Mouse (Mus musculus) liver, embryonic 14.5 days (tissue): Measurements from ENCODE around the gene Ccnl1. TPM values are rescaled to one million over a fixed set of nuclear protein-coding genes. Genes with fewer than 3 reads are reported as not detected.

Source experiments
- ATAC-seq: fragments of 200-750 bp; cut with Nextera tagmentation; 2 replicates; pipeline ENCODE4 v1.8.0; 2017; ENCODE audit warnings: moderate number of reproducible peaks, mild to moderate bottlenecking, moderate library complexity; ENCODE audit not compliant: insufficient read depth
- DNase-seq, 3 experiments: peaks; one replicate each; pipeline ENCODE4 v3.0.0-alpha.2; 2012 to 2013; ENCODE audit warnings: low read depth in 3 of 3, low spot score in 3 of 3
- H3K27ac ChIP-seq: fragments of 300-500 bp; sonication (generic); 2 replicates; pipeline ENCODE4 v1.5.1; 2014; ENCODE audit warnings: moderate library complexity, mild to moderate bottlenecking, control low read depth, inconsistent platforms
- H3K27me3 ChIP-seq: fragments of 300-500 bp; sonication (generic); 2 replicates; pipeline ENCODE4 v1.6.1; 2014; ENCODE audit warnings: mild to moderate bottlenecking, low read length, moderate library complexity; ENCODE audit not compliant: control insufficient read depth, insufficient read depth
- H3K36me3 ChIP-seq: fragments of 300-500 bp; sonication (generic); replicated peaks from 2 replicates; pipeline ENCODE4 v1.6.1; 2014; ENCODE audit warnings: low read depth; ENCODE audit not compliant: control insufficient read depth, insufficient read depth
- H3K4me1 ChIP-seq, 2 experiments: fragments of 200-500 bp in 1 of 2; fragments of 300-500 bp in 1 of 2; sonication (generic) in 1 of 2; replicated peaks; 2 replicates each; pipeline ENCODE4 v1.6.1; 2012 to 2014; ENCODE audit warnings: antibody characterized with exemption in 1 of 2, inconsistent platforms in 1 of 2, low read length in 1 of 2; ENCODE audit not compliant: control insufficient read depth in 2 of 2, insufficient read depth in 2 of 2
- H3K4me2 ChIP-seq: fragments of 300-500 bp; sonication (generic); 2 replicates; pipeline ENCODE4 v1.6.1; 2014; ENCODE audit warnings: low read depth, mild to moderate bottlenecking, control low read depth, moderate library complexity
- H3K4me3 ChIP-seq, 2 experiments: fragments of 200-500 bp in 1 of 2; fragments of 300-500 bp in 1 of 2; sonication (generic) in 1 of 2; 2 replicates each; pipeline ENCODE4 v1.5.1; 2012 to 2014; ENCODE audit warnings: low read depth in 2 of 2, low read length in 2 of 2, mild to moderate bottlenecking in 2 of 2, control low read depth in 1 of 2, inconsistent platforms in 1 of 2, moderate library complexity in 1 of 2; ENCODE audit not compliant: insufficient read depth in 1 of 2
- H3K9ac ChIP-seq: fragments of 300-500 bp; sonication (generic); replicated peaks from 2 replicates; pipeline ENCODE4 v1.6.1; 2014; ENCODE audit warnings: mild to moderate bottlenecking, control low read depth, moderate library complexity
- H3K9me3 ChIP-seq: fragments of 300-500 bp; sonication (generic); 2 replicates; pipeline ENCODE4 v1.6.1; 2016; ENCODE audit warnings: low read length, mixed read lengths; ENCODE audit not compliant: control insufficient read depth
- CTCF ChIP-seq: IDR thresholded peaks from 2 replicates; pipeline ENCODE4 v1.5.1; 2016; ENCODE audit warnings: antibody characterized with exemption, low read depth, control low read depth
- EP300 ChIP-seq: IDR thresholded peaks from 2 replicates; pipeline ENCODE4 v1.6.1; 2016; ENCODE audit warnings: antibody characterized with exemption, low read depth
- WGBS: fragments of 180-500 bp; shearing (Covaris S2); extraction: QIAGEN DNeasy Blood & Tissue Kit; methylation state at CpG from one replicate; pipeline ENCODE4 v1.1.7; 2014; ENCODE audit not compliant: insufficient replicate concordance; 5-methylcytosine and 5-hydroxymethylcytosine counted together
- polyA plus RNA-seq, 2 experiments: library from polyadenylated mRNA; depleted of rRNA in 1 of 2; stranded (reverse) in 1 of 2; unstranded in 1 of 2; fragments of >200 nt; fragmentation: Nextera tagmentation in 1 of 2; extraction: Ambion mirVana in 1 of 2; gene quantifications; 2 replicates each; pipeline versions ENCODE4 v1.2.1 to v1.2.3; 2012 to 2014

Gene Ccnl1
- polyA plus RNA-seq, 2 experiments, result 41.6 to 45.9 TPM

GRCm38 (mm10) chr3:65926426-65926825 is 31.6 kb downstream of the Ccnl1 start:
- 68% methylated on average over 5 of the region's 5 CpGs for WGBS
- no peak for ATAC-seq
- DNase-seq, result no peak
- TF ChIP-seq EP300 (no peak), CTCF (no peak)
- Histone ChIP-seq H3K27ac (no peak overlapping the region), H3K4me3 (no peak overlapping the region), H3K9me3 (no peaks in the 10 kb centered on the region), H3K36me3 (no peaks in the 10 kb centered on the region), H3K27me3 (no peaks in the 10 kb centered on the region), H3K9ac (no peak overlapping the region), H3K4me2 (no peak overlapping the region), H3K4me1 (peaks cover 5 to 18% of the 10 kb centered on the region in 2 experiments)

GRCm38 (mm10) chr3:65925058-65925740 is 32.9 kb downstream of the Ccnl1 start:
- ATAC-seq (peak; percentile 65; the same call in 1 of the 2 replicates), DNase-seq (peak in 1 of 3 experiments; percentile 53)
- Histone ChIP-seq H3K27ac (no peak overlapping the region), H3K4me3 (no peak overlapping the region), H3K36me3 (no peaks in the 10 kb centered on the region), H3K4me1 (peaks cover 5 to 18% of the 10 kb centered on the region in 2 experiments), H3K4me2 (no peak overlapping the region), H3K9ac (no peak overlapping the region), H3K27me3 (no peaks in the 10 kb centered on the region), H3K9me3 (no peaks in the 10 kb centered on the region)
- no peak for TF ChIP-seq CTCF
- WGBS, result 60% methylated on average over 5 of the region's 5 CpGs

- DNase-seq (no peak), ATAC-seq (no peak)
- no peaks in the 10 kb centered on the region for H3K9me3 ChIP-seq
- no peaks in the 10 kb centered on the region for H3K27me3 ChIP-seq
- peaks cover 5% of the 10 kb centered on the region in 2 experiments; a peak in 3 of 4 replicates for H3K4me1 ChIP-seq
- H3K4me2 ChIP-seq, result no peak overlapping the region
- no peaks in the 10 kb centered on the region for H3K36me3 ChIP-seq
- H3K9ac ChIP-seq, result no peak overlapping the region
- TF ChIP-seq EP300 (no peak), CTCF (no peak)
- no peak overlapping the region for H3K27ac ChIP-seq
- no peak overlapping the region for H3K4me3 ChIP-seq
- WGBS, result 57% methylated on average over 6 of the region's 6 CpGs
These were observed 35.6 kb downstream of the Ccnl1 start for GRCm38 (mm10) chr3:65922420-65922819.

- no peak for ATAC-seq
- Histone ChIP-seq H3K4me2 (no peak overlapping the region), H3K27ac (no peak overlapping the region), H3K9me3 (no peaks in the 10 kb centered on the region), H3K36me3 (no peaks in the 10 kb centered on the region), H3K9ac (no peak overlapping the region), H3K27me3 (no peaks in the 10 kb centered on the region), H3K4me3 (no peak overlapping the region), H3K4me1 (peaks cover 5% of the 10 kb centered on the region in 2 experiments; a peak in 3 of 4 replicates)
- WGBS, result 70% methylated on average over 1 of the region's 1 CpGs
- TF ChIP-seq CTCF, result no peak
- TF ChIP-seq EP300, result no peak
- no peak for DNase-seq
These were observed 36.4 kb downstream of the Ccnl1 start for GRCm38 (mm10) chr3:65921671-65922070.

GRCm38 (mm10) chr3:65919016-65919415 is 39.0 kb downstream of the Ccnl1 start:
- ATAC-seq, result no peak
- no peak overlapping the region for H3K4me3 ChIP-seq
- no peak overlapping the region for H3K4me2 ChIP-seq
- H3K36me3 ChIP-seq, result no peaks in the 10 kb centered on the region
- no peaks in the 10 kb centered on the region for H3K27me3 ChIP-seq
- H3K9me3 ChIP-seq, result no peaks in the 10 kb centered on the region
- WGBS, result 75% methylated on average over 2 of the region's 2 CpGs
- no peak overlapping the region for H3K27ac ChIP-seq
- no peak for DNase-seq
- no peak for TF ChIP-seq EP300
- TF ChIP-seq CTCF, result no peak
- H3K9ac ChIP-seq, result no peak overlapping the region
- H3K4me1 ChIP-seq, result no peaks in the 10 kb centered on the region
